Mouse (Mus musculus) cerebral cortex, adult 2 months (tissue): ENCODE measurements around the gene Gm37240.

Experiments
- WGBS: fragments of 180-500 bp; shearing (Covaris S2); methylation state at CpG from one replicate; pipeline ENCODE4 v1.1.7; 2018; 5-methylcytosine and 5-hydroxymethylcytosine counted together

Gene Gm37240

GRCm38 (mm10) chr3:85337881-85338754 is 549.2 kb downstream of the Gm37240 start:
- 51% methylated on average over 7 of the region's 7 CpGs for whole genome bisulfite sequencing

- WGBS, result 82% methylated on average over 1 of the region's 1 CpGs
Measured at GRCm38 (mm10) chr3:85335517-85335916, 551.8 kb downstream of the Gm37240 start.

- 72% methylated on average over 4 of the region's 4 CpGs for WGBS
Measured at GRCm38 (mm10) chr3:85332276-85332675, 555.0 kb downstream of the Gm37240 start.

GRCm38 (mm10) chr3:85318256-85318655 is 569.1 kb downstream of the Gm37240 start:
- 30% methylated on average over 5 of the region's 5 CpGs for WGBS

- WGBS, result 95% methylated on average over 4 of the region's 4 CpGs
Measured at GRCm38 (mm10) chr3:85317306-85317705, 570.0 kb downstream of the Gm37240 start.

- WGBS, result 43% methylated on average over 6 of the region's 6 CpGs
Measured at GRCm38 (mm10) chr3:85314961-85315360, 572.4 kb downstream of the Gm37240 start.

- 9% methylated on average over 4 of the region's 4 CpGs for WGBS
Measured at GRCm38 (mm10) chr3:85313646-85314255, 573.6 kb downstream of the Gm37240 start.

GRCm38 (mm10) chr3:85311176-85311575 is 576.1 kb downstream of the Gm37240 start:
- WGBS, result 49% methylated on average over 3 of the region's 3 CpGs

GRCm38 (mm10) chr3:85310401-85310989 is 576.8 kb downstream of the Gm37240 start:
- WGBS, result 41% methylated on average over 8 of the region's 8 CpGs

- WGBS, result 33% methylated on average over 6 of the region's 6 CpGs
Measured at GRCm38 (mm10) chr3:85309168-85309567, 578.1 kb downstream of the Gm37240 start.

- 29% methylated on average over 4 of the region's 4 CpGs for WGBS
Measured at GRCm38 (mm10) chr3:85308706-85309105, 578.6 kb downstream of the Gm37240 start.

- 49% methylated on average over 3 of the region's 3 CpGs for WGBS
Measured at GRCm38 (mm10) chr3:85301851-85302250, 585.5 kb downstream of the Gm37240 start.

GRCm38 (mm10) chr3:85301336-85301735 is 586.0 kb downstream of the Gm37240 start:
- WGBS, result 61% methylated on average over 2 of the region's 2 CpGs

- WGBS, result 55% methylated on average over 18 of the region's 18 CpGs
Measured at GRCm38 (mm10) chr3:85299649-85300550, 587.4 kb downstream of the Gm37240 start.

- 42% methylated on average over 9 of the region's 9 CpGs for WGBS
Measured at GRCm38 (mm10) chr3:85295229-85295628, 592.1 kb downstream of the Gm37240 start.

- 31% methylated on average over 2 of the region's 2 CpGs for WGBS
Measured at GRCm38 (mm10) chr3:85287627-85288026, 599.7 kb downstream of the Gm37240 start.

GRCm38 (mm10) chr3:85284483-85284882 is 602.8 kb downstream of the Gm37240 start:
- 62% methylated on average over 2 of the region's 2 CpGs for WGBS

GRCm38 (mm10) chr3:85282816-85283215 is 604.5 kb downstream of the Gm37240 start:
- 88% methylated on average over 5 of the region's 5 CpGs for WGBS

- 43% methylated on average over 10 of the region's 10 CpGs for WGBS
Measured at GRCm38 (mm10) chr3:85275075-85275474, 612.2 kb downstream of the Gm37240 start.

- 89% methylated on average over 2 of the region's 2 CpGs for WGBS
Measured at GRCm38 (mm10) chr3:85271491-85271890, 615.8 kb downstream of the Gm37240 start.

GRCm38 (mm10) chr3:85264963-85265362 is 622.4 kb downstream of the Gm37240 start:
- WGBS, result 45% methylated on average over 2 of the region's 2 CpGs

GRCm38 (mm10) chr3:85264546-85264945 is 622.8 kb downstream of the Gm37240 start:
- WGBS, result 74% methylated on average over 6 of the region's 6 CpGs
